Mouse (Mus musculus): ENCODE measurements around the gene Dtx3l.
"Not testable (repeated sequence)": the region's sequence is repeated elsewhere in the genome, so short reads cannot be mapped to it uniquely, and the experiment has no call there.

Gene Dtx3l

GRCm38 (mm10) chr16:35938211-35939151 lies at the start of gene Dtx3l, which contains the start of gene Parp9:
TSS of gene Dtx3l (minus strand) at chr16:35939151.
TSS of gene Parp9 (plus strand) at chr16:35938470.
- peak; percentile 72 to 76 for DNase-seq (ENCODE audit: low spot score in 2 of 2)

- DNase-seq (ENCODE audit: low spot score in 2 of 2), result no peak
Measured at GRCm38 (mm10) chr16:35987930-35988329, 49.0 kb upstream of the Dtx3l start.

- peak in 1 of 2 experiments; percentile 14 for DNase-seq (ENCODE audit: low spot score in 2 of 2)
Measured at GRCm38 (mm10) chr16:35984471-35984870, 45.5 kb upstream of the Dtx3l start.

GRCm38 (mm10) chr16:35983517-35984101 lies 44.7 kb upstream of the Dtx3l start:
- peak in 1 of 2 experiments; percentile 75 for DNase-seq (ENCODE audit: low spot score in 2 of 2)

- peak; percentile 88 to 94 for DNase-seq (ENCODE audit: low spot score in 2 of 2)
Measured at GRCm38 (mm10) chr16:35982902-35983516, 44.1 kb upstream of the Dtx3l start.

- DNase-seq (ENCODE audit: low spot score in 2 of 2), result no peak
Measured at GRCm38 (mm10) chr16:35982506-35982901, 43.6 kb upstream of the Dtx3l start.

- peak; percentile 99 to 100 for DNase-seq (ENCODE audit: low spot score in 2 of 2)
Measured at GRCm38 (mm10) chr16:35981363-35981821, 42.4 kb upstream of the Dtx3l start.

- not testable (repeated sequence) for DNase-seq (ENCODE audit: low spot score in 2 of 2)
Measured at GRCm38 (mm10) chr16:35978450-35978849, 39.5 kb upstream of the Dtx3l start, which contains the start of gene Kpna1. TSS of gene Kpna1 (plus strand) at chr16:35978750.

GRCm38 (mm10) chr16:35974021-35974420 lies 35.1 kb upstream of the Dtx3l start:
- DNase-seq (ENCODE audit: low spot score in 2 of 2), result no peak

GRCm38 (mm10) chr16:35968149-35968548 lies 29.2 kb upstream of the Dtx3l start:
- DNase-seq (ENCODE audit: low spot score in 2 of 2), result no peak

GRCm38 (mm10) chr16:35967319-35967718 lies 28.4 kb upstream of the Dtx3l start:
- no peak for DNase-seq (ENCODE audit: low spot score in 2 of 2)

- no peak for DNase-seq (ENCODE audit: low spot score in 2 of 2)
Measured at GRCm38 (mm10) chr16:35966411-35967115, 27.6 kb upstream of the Dtx3l start.

GRCm38 (mm10) chr16:35965991-35966390 lies 27.0 kb upstream of the Dtx3l start:
- not testable (repeated sequence) for DNase-seq (ENCODE audit: low spot score in 2 of 2)

- DNase-seq (ENCODE audit: low spot score in 2 of 2), result no peak
Measured at GRCm38 (mm10) chr16:35952628-35953130, 13.7 kb upstream of the Dtx3l start.

GRCm38 (mm10) chr16:35951216-35951615 lies 12.3 kb upstream of the Dtx3l start:
- no peak for DNase-seq (ENCODE audit: low spot score in 2 of 2)

GRCm38 (mm10) chr16:35949264-35949663 lies 10.3 kb upstream of the Dtx3l start:
- DNase-seq (ENCODE audit: low spot score in 2 of 2), result no peak

- peak in 1 of 2 experiments; percentile 69 for DNase-seq (ENCODE audit: low spot score in 2 of 2)
Measured at GRCm38 (mm10) chr16:35941382-35941781, 2.4 kb upstream of the Dtx3l start.

- DNase-seq (ENCODE audit: low spot score in 2 of 2), result peak; percentile 79 to 91
Measured at GRCm38 (mm10) chr16:35939690-35940089, 739 bp upstream of the Dtx3l start.

GRCm38 (mm10) chr16:35939261-35939660 lies 310 bp upstream of the Dtx3l start:
- peak; percentile 29 to 37 for DNase-seq (ENCODE audit: low spot score in 2 of 2)

- DNase-seq (ENCODE audit: low spot score in 2 of 2), result no peak
Measured at GRCm38 (mm10) chr16:35933181-35933580, 5.8 kb downstream of the Dtx3l start.

Measured in spleen, postnatal 10 days (tissue).